Mouse (Mus musculus) mature B cell (primary cell): ENCODE results near the gene Hoxb7.

Experiments
- in situ Hi-C: fragments of 300-500 bp; cut with MboI; formaldehyde crosslinking; loops from 2 replicates; pipeline ENCODE4 v1.14.3; 2019

Hoxb7 gene

DNA sequence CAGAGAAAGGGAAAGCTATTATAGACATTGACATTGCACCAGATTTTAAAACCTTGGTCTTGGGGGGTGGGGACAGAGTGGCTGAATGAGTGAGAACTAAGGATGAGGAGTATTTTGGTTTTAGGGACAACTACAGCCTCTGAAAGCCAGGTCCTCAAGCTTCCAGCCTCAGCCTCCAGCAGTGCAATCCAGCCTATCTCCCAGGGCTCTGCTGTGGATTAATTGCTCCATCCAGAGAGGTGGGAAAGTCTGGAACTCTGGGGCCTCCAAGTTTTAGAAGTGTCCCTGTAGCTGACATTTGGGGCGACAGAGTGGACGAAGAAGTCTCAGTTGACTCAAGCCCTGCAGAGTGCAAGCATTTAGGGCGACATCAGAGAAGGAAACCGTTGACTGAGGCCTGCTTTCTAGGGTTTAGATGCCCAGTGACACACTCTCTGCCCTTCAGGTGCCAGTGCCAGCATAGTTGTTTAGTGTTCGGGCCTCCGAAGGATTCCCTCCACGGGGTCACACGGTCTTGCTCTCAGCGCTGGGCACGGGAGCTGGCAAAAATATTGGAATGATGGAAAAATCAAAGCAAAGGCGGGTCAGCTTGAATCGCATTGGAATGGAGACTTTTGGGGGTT lies 27.5 kb downstream of the Hoxb7 start:
- in situ Hi-C loops: no loop called here

- in situ Hi-C loops: no loop called here
These were observed 28.4 kb downstream of the Hoxb7 start for GRCm38 (mm10) chr11:96314671-96315343.

DNA sequence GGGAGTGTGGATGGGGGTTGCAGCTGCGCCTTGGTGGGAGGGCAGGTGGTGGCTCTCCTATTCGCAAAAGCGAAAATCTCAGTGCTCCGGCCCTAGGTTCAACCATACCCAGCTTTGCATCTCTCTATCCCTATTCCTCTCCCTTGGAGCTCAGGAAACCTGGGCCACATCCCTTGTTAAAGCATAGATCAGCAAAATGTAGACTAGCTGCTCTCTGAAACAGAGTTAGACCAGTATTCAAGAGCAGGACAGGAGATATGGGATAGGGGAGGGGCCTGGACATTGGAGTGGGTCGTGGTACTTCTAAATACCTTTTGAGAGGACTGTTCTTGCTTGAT lies 28.9 kb downstream of the Hoxb7 start:
- in situ Hi-C loops: no loop called here

DNA sequence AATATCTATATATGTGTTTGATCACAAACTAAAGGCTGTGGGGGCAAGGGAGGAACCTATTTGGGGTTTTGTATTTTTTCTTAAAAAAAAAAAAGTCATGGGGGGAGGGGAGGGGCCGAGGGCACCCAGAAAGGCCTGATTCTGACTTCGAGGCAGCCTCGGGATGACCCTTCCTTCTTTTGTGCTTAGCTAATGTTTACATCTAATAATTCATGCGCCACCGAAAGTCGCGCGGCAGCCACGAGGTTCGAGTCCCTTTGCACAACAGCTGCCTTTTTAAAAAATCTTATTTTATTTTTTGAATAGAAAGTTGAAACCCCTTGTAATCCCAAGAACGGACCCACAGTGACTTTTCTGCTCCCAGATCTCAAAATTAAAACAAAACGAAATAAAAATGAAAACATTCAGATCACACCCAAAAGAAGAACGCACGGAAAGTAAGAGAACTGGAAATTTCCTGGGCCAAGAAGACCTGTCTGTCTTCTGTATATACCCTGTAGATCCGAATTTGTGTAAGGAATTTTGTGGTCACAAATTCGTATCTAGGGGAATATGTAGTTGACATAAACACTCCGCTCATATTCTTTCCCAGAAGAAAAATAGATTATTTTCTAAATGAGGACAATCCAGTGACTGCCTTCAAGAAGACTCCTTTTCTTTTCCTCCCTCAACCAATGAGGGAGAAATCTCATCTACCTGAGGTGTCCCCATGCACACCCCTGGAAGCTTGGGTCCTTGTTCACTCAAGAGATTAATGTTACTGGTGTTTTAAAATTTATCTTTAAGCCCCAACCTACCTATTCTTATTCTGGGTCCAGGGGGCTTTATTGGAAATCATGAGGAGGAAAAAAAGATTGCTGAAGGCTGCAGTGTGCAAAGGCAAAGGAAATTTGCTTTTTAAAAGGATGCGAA lies 30.5 kb downstream of the Hoxb7 start:
- in situ Hi-C loops: no loop called here

GRCm38 (mm10) chr11:96317608-96318367 lies 31.4 kb downstream of the Hoxb7 start, which contains the start of gene Hoxb4:
Gene Hoxb4, plus strand, starts transcription at chr11:96318267.
- in situ Hi-C loops: no loop called here

DNA sequence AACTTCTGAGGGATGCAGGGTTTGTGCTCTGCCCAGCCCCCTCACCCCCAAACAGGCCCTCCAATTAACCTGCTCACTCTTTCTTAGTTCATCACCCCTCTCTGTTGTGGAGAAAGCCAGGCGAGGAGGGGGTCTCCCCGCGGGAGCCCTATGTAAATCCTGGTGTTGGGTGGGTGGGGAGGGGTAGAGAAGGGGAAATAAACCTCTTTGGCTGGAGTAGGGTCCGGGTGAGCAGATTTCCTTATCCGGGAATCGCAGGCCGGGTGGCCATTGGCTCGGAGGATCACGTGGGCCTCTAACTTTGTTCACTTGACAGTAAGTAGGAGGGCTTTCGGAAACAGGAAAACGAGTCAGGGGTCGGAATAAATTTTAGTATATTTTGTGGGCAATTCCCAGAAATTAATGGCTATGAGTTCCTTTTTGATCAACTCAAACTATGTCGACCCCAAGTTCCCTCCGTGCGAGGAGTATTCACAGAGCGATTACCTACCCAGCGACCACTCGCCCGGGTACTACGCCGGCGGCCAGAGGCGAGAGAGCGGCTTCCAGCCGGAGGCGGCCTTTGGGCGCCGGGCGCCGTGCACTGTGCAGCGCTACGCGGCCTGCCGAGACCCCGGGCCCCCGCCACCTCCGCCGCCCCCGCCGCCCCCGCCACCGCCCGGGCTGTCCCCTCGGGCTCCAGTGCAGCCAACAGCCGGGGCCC lies 32.1 kb downstream of the Hoxb7 start:
- in situ Hi-C loops: no loop called here

GRCm38 (mm10) chr11:96319071-96319902 lies 32.9 kb downstream of the Hoxb7 start:
- in situ Hi-C loops: no loop called here

DNA sequence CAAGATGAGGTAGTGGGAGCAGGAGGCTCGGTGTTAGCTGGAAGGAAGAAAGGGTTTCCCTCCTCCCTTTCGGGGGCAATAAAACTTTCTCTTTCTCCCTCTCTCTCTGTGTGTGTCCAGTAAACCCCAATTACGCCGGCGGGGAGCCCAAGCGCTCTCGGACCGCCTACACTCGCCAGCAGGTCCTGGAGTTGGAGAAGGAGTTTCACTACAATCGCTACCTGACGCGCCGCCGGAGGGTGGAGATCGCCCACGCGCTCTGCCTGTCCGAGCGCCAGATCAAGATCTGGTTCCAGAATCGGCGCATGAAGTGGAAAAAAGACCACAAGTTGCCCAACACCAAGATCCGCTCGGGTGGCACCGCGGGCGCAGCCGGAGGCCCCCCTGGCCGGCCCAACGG lies 33.5 kb downstream of the Hoxb7 start:
- in situ Hi-C loops: no loop called here

DNA sequence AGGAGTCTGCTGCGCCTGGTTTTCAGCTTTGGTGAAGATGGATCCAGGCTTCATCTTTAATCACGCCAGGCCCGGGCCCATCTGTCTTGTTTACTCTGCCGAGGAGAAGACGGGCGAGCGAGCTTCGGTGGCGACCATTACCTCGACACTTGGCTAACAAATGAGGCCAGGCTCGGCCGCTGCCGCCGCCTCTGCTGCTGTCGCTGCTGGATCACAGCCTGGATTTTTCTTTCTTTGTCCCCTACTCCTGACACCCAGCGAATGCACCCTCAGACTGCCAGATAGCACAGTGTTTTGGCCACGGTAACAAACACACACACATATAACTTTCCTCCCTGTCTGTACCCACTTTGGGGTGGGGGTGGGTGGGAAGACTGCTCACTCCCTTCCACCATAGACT lies 34.3 kb downstream of the Hoxb7 start:
- in situ Hi-C loops: no loop called here

DNA sequence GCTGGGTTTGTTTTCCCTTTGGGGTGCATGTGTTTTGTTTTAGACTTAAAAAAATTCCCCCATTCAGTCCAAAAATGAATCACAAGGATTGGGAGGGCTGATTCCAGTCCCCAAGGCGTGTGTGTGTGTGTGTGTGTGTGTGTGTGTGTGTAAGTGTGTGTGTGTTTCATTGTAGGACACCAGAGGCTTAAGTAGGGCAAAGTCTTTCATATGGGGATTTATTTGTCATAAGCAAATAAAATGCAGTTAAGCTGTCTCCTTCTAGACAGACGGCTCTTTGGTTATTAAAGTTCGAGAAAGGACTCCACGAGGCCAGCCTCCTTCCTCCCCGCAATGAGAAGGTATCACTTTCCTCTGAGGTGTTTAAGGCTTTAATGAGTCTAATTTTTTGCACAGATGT lies 35.4 kb downstream of the Hoxb7 start:
- in situ Hi-C loops: no loop called here

- in situ Hi-C loops: no loop called here
These were observed 36.3 kb downstream of the Hoxb7 start for GRCm38 (mm10) chr11:96322738-96323137.

DNA sequence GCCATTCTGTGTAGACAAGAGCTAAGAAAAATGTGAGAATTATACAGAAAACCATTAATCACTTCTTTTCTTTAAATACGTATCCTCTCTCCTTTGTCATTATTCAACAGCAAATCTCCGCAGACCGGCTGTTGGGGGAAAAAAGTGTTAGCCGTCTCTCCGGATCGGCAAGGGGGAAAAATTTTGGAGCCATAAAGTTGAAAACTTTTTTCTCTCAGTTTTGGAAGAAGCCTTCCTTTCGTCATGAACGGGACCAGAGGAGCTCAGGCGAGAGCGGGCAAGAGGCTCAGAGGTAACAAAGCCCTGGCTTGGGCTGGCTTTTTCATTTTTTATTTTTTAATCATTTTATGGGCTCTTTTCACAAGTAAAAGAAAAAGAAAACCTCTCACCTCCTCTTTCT lies 36.7 kb downstream of the Hoxb7 start, which contains the start of gene Hoxb3:
Hoxb3 (plus strand) TSS at position 173 of the 400 bp plus-strand sequence.
- in situ Hi-C loops: no loop called here

- in situ Hi-C loops: no loop called here
These were observed 37.7 kb downstream of the Hoxb7 start for GRCm38 (mm10) chr11:96324125-96324524.

DNA sequence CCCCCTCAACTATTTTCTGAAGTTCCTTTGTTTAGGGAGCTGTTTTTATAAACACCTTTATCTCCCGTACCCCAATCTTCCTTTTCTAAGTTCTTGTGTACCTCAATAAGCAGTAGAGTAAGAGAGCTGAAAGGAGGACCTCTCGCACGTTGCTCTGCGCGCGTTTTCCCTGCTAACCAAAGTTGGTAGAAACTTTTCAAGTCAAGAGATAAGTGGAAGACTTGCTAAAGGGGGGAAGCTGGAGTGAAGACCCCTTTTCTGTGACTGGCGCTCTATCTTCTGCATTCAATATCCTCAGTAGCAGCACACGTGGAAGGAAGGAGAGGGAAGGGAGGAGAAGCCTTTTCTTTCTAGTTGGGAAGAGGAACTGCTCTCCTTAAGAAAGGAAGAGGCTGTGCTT lies 38.5 kb downstream of the Hoxb7 start:
- in situ Hi-C loops: no loop called here

- in situ Hi-C loops: no loop called here
These were observed 39.4 kb downstream of the Hoxb7 start for GRCm38 (mm10) chr11:96325747-96326212.

GRCm38 (mm10) chr11:96326705-96327104 lies 40.3 kb downstream of the Hoxb7 start:
- in situ Hi-C loops: no loop called here

GRCm38 (mm10) chr11:96327122-96327521 lies 40.7 kb downstream of the Hoxb7 start:
- in situ Hi-C loops: no loop called here

- in situ Hi-C loops: no loop called here
These were observed 41.3 kb downstream of the Hoxb7 start for GRCm38 (mm10) chr11:96327750-96328149.

GRCm38 (mm10) chr11:96328605-96329004 lies 42.2 kb downstream of the Hoxb7 start:
- in situ Hi-C loops: no loop called here

DNA sequence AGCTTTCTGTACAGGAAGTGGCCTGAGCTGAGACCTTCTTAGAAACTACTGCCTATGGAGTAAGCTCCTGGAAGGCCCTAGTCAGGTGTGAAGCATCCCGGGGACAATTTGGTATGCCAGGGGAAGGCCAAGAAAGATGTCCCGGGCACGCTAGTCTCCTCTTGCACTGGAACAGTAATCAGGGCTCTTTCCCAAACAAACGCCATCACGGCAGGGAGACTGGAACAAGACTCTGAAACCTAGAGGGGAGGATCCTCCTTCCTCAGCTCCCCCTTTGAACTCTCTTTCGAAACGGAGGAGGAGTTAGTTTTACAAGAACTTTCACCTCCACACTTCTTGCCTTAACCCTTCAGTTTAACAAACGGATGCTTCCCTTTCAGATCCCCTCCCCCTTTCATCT lies 45.7 kb downstream of the Hoxb7 start:
- in situ Hi-C loops: no loop called here
